Mouse (Mus musculus) frontal cortex, postnatal 25 days (tissue): ENCODE results near the gene Gap43.
A peak's percentile ranks its signal among the peaks of the same experiment; 100 is the strongest.
"Not testable (repeated sequence)": the region's sequence is repeated elsewhere in the genome, so short reads cannot be mapped to it uniquely, and the experiment has no call there.

Source experiments
- DNase-seq, 2 experiments: peaks; one replicate each; pipeline ENCODE4 v3.0.0; 2022; ENCODE audit warnings: low spot score in 2 of 2

Gap43 gene

DNA sequence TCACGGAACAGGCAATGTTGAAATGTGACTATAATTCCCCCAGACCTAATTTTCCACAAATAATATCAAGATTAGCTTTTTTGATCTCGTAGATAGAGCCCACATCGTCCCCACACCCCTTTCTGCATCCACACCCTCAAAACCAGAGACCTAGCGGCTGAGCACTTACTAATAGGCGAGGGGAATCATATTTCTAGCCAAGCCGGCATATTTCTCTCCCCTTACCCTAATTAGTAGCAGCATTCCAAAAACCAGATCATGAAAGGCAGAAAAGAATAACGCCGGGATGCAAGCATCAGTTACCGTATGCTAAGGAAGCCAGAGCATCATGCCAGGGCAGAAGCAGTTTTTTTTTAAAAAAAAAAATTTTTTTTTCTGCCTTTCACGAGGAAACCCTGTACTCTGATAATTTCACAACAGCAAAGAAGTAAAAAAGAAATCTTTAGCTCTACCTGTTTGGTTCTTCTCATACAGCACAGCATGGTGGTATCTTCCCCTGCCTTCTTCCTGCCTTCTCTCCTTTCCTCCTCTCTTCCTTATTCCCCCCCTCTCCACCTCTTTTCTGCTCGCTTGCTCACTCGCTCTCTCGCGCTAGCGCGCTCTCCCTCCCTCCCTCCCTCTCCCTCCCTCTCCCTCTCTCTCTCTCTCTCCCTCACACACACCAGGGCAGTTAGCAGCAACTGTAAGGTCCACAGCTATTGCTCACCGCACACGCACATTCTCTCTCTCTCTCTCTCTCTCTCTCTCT is at the start of gene Gap43:
Gap43 (minus strand) TSS at position 631 of the 748 bp plus-strand sequence.
- DNase-seq, result no peak

DNA sequence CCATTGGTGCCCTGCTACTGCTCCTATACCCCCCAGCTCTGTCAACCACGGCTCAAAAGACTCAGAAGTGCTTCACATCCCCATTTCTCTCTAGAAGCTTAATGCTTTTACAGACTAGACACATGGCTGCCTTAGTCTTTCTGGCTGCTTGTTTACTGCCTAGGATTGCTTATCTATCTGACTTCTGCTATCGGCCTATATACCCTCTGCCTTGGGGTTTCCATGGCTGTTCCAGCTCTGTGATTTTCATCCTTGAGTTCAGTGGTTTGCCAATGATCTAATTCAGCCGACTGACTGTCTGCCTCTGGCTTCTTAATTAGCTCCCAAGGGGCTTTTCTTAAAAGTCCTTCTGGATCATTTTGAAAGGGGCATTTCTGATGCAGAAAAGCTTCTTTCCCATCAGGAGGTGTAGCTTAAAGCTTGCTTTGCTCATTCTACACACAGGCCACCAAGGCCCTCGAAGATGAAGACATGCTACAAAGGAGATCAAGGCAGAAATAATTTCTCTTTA is 40.9 kb upstream of the Gap43 start:
- DNase-seq, result no peak

DNA sequence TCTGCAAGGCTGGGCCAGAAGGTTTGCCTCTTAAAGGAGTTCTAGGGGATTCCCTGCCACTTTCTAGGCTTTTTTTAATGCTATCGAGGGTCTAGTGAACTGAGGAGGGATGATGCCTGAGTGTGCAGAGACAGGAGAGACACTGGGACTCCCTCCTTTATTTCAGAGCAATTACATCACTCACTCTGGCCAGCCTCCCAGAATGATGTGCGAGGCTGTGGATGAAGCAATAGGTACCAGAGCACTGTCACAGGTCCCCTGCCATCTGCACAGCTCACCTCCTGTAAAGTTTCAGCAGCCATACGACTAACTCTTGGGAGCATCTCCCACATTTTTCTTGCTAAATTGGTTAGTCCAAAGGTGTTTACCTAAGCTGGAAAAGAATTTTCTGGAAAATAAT is 40.2 kb upstream of the Gap43 start:
- DNase-seq, result no peak

DNA sequence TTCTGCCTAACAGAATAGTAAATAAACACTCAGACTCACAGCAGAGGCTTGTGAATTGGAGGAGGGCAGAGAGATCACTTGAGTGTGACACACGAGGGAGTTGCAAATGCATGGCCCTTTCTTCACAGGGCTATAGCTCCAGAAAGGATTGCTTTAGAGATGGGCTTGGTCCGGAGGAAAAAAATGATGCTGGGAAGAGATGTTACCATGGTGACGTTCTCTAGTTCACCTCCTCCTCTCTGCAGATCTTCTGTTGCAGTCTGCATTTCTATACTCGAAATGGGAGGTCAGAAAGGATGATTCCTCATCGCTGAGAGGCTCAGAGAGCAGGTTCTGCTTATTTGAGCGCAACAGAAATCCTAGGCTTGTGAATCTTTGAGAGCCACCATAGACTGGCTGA is 29.7 kb upstream of the Gap43 start:
- peak in 1 of 2 experiments; percentile 11 for DNase-seq

DNA sequence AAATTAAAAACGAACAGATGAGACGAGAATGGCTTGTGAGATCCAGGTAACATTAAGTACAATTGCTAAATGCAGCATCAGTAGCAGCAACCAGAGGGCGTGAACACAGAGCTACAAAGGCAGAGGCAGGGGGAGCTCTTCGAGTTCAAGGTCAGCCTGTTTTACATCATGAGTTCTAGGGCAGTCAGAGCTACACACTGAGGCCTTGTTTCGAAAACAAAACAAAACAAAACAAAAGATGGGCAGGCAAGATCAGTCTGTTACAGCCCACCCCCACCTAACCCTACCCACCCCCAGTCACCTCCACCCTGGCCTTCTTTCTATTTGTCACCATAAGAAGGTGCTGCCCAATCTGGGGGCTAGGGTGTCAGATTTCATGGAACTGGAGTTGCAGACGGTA is 28.9 kb upstream of the Gap43 start:
- DNase-seq, result no peak

DNA sequence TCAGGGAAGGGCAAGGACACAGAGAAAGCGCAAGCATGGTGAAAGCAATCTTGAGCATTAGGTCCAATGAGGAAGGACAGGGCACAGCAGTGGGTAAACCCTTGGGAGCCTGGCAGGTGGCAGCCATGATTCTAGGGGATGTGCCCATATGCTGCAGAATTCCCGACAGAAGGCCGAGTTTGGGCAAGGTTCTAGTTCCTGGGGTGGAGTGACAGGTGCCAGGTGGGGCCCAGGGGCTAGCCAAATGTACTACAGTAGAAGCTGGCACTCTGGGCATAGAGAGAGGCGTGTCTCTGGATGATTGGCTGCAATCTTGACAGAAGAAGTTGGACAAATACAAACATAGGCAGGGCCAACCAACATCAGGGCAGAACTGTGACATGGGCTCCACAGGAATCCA is 19.6 kb upstream of the Gap43 start:
- DNase-seq, result no peak

DNA sequence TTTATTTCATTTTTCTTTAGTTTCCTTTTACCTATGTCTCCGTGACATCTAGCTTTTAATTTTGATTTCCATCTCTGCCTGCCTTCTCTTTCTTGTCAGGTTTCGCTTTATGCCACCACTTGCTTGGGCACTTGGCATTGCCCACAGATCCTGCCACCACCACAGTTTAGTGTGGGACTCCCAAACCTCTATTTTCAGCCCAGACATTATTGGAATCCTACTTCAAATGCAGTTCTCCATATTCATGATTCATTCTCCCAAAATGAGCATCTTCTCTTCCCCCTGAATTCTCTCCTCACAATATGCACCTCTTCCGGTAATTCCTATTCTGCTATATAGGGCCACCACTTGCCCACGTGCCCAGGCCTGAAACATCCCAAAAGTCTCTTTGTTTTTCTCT is 17.6 kb upstream of the Gap43 start:
- no peak for DNase-seq

DNA sequence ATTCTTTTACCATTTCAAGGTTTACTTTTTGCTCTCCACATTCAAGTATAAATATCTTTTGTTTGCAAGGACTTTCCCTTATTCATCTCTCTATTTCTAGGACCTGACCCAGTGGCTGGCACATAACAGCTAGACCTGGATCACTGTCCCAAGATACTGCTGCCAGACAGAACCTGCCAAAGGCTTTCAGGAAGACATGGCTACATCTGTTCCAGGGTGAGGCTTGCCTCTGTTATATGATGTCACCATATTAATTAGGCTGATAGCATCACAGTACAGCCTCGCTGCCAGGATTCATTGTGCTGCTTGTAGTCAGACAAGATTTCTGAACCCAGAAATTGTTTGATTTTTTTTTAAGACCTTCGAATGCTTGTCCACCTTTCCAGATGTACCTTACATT is 9.6 kb upstream of the Gap43 start:
- DNase-seq, result no peak

DNA sequence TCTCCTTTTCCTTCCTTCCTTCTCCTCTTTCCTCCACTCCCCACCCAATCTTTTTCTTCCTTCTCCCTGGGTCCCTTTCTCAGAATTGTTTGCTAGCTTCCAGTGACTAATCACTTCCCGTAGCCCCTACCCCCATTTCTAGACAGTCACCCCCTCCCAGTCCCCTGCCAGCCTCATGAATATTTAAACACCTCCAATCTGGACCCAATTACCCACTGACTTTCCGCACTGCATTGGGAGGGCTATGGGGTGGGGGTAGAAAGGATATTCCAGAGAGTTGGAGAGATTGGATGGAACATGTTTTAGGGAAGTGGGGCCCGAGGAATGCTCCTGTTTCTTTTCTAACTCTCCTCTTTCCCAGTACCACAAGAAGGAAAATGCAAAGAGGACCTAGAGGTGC is 414 bp upstream of the Gap43 start:
- not testable (repeated sequence) for DNase-seq

DNA sequence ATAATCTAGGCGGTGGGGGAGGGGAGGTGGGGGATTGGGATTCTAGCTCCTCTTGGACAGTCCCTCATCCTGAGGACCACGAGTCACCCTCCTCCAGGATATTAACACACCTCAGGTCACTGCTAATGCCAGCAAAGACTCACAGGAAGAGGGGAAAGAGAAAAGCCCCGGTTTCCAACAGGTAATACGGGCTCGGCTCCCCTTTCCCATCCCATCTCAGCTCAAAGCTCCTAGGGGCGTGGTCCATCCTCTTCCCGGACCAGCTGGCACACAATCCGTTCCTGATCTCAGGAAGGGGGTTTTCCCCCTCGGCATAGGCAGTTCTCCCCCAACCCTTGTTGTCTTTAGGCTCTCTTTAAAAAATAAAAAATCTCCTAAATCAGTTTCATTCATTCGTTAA is 939 bp downstream of the Gap43 start:
- no peak for DNase-seq

DNA sequence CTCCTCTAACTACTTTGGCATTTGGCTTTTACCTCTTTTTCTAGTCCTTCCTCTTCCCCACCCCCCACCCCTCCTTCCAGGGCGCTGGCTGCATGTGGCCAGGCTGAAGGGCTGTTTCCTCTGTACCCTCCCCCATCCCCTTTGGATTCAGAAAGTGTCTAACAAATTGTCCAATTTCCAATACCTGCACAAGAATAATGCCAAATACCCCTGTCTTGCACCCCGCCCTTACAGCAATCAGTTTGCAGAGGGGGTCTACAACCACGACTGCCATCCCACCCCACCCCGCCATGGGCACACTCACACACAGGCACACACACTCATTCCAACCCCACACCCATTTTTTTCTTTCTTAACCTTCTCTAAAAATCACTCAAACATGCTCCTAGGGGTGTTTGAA is 1.5 kb downstream of the Gap43 start:
- DNase-seq, result no peak

DNA sequence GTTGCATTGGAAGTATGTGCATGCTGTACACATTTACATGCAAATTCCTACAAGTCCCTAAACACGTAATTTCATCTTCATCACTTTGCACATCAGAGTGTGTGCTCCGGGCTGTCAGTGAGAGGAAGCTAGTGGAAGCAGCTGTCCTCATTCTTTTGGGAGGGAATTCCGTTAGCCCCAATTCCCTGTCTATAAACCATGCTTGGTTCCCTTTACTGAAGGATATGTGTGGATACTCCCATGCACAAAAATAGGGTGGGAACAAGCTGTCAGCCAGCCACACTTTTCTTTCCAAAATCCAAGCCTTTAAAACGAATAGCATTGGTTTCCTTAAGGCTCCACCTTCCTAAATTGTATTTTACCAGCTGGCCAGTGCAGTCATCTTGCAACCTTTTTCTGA is 2.1 kb downstream of the Gap43 start:
- no peak for DNase-seq

DNA sequence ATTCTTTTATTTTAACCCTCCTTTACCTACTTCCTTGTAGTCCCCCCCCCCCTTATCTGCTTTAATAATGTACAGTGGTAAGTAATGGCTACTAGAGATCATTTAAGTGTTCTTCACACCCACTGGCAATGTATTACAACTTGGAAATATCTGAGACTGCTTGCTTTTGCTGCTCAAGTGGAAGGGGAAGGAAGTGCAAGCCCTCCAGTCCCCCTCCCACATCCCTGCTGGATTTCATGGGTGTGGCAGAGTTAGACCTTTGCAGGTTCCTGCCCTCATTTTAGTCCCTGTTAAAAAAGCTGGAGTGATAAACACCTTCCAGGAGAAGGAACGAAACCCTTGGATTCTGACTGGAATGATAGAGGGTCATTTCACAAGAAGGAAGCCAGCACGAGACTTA is 2.8 kb downstream of the Gap43 start:
- DNase-seq, result no peak

DNA sequence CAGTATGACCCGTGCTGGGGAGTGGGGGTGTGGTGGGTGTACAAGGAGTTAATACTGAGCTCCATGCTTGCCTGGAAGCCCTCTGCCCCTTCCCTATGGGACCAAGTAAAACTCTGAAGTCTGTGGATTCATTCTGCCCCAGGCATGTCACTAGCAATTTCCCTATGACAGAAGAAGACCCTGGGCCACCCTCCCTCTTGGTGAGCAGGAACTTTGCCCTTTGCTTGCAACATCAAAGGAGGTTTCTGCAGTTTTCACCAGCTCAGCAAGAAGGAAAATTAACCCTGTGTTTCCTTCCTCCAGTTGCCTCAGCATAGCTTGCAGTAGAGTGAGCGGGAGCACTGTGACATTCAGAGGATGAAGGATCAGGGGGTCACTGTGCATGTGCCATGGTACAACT is 3.8 kb downstream of the Gap43 start:
- no peak for DNase-seq

DNA sequence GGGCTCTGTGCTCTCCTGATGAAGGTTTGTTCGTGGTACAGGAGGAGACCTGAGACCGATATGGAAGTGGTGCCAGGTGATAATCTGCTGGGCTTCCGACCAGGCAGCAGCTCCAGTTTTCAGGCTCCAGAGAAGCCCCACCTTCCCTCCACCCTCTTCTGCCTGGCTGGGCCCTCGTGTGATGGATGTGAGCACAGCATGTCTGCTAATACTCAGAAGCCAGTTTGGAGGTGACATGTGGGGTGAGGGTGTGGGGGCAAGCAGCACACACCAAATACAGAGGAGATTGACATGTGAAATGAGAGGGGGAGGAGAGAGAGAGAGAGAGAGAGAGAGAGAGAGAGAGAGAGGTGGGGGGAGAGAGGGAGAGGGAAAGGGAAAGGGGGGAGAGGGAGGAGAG is 8.1 kb downstream of the Gap43 start:
- no peak for DNase-seq

DNA sequence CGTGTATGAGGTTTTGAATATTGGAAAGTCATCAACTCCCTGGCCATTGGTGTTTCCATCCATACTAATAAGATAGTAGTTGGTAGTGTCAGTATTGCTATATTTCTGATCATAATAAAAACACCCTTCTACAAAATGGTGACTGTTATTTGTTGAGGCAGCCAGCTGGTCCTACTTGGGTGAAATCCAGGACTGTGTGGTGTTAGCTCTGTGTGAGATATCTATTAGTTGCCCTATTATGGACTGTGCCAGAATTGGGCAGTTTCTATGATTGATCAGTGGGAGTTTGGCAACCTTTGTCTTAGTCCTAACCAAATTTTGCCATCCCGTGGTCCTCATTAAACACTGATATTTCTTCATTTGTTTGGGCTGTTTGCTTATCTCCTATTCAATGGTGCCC is 14.3 kb downstream of the Gap43 start:
- DNase-seq, result no peak

DNA sequence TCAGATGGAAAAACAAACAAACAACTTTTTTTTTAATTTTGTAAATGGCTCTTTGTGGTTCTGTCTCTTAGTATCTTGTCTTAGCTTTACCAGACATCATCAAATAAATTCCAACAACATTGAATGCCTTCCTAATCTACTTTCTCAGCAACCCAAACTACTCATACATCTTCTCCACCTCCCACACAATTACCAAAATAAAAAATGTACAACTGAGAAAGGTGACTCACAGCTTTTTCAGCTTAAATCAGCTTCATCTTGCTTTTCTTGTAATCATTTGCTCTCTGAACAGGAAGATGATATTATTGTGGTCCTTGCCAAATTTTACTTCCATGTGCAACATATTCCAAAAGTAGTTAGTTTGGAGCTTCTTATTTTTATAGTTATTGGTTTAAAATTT is 14.9 kb downstream of the Gap43 start:
- no peak for DNase-seq

DNA sequence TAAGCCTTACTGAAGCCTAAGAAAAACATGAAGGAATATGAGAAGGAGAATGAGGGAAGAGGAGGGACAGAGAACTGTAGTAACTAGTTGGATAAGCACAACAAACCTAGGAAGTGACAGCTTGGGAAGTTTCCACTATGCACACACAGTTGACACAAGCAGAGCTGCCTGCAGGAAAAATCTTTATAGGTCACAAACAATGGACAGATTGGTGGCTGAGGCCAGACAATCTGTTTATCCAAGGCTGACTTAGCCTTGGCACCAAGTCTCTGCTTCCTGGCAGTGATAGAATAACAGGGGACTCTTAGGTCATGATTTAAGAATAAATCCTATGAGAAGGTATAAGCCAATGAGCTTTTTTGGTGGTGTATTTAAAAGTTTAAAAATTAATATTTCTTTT is 20.6 kb downstream of the Gap43 start:
- no peak for DNase-seq

DNA sequence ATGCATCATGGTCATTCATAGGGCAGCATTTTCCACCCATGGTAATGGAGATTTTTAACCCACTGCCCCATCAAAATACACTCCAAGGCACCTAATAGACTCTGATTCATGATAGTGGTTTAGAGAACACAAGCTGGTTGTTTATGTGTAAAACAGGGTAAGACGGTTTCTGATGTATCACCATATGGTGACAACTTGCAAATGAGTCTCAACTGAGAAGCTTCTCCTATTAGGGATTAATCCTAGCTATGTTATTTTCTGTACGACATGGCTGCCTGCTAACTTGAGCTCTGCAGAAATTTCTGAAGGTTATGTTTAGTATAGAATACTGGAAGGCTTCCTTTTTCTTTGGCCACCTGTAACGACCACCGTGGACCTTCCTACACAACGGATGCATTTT is 21.1 kb downstream of the Gap43 start:
- no peak for DNase-seq

DNA sequence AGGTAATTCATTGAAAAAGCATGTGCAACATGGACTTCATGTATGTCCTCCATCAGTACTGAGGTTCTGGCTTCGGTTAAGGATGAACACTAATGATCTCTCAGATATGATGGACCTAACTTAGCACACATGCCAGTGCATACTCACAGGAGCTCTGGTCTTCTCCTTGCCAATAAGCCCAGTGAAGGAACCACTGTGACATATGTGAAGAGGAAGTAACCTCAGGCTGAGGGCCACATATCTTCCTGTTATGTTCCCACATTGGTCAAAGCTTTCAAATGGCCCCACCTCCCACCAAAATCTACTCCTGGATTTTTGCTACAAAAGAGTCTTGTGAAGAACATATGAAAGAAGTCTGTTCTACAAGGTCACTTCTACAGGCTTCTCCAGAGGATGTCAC is 28.3 kb downstream of the Gap43 start:
- DNase-seq, result no peak

DNA sequence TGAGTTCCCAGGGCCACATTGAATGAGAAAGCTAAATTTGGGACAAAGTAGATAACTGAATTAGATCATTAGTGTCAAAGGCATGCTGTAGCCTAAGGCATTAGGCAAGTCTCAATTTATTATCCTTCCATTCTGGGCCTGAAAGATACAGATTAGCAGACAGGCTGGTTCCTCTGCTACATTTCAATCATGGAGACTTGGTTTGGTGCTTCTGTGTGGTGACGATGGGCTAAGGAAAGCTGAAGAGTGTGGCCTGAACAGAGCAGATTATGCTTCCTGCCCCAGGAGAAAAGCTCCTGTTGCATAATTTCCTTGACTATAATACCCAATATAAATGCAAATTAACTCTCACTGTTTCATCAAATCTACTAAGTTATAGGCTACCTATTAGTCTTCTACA is 31.7 kb downstream of the Gap43 start:
- DNase-seq, result no peak

DNA sequence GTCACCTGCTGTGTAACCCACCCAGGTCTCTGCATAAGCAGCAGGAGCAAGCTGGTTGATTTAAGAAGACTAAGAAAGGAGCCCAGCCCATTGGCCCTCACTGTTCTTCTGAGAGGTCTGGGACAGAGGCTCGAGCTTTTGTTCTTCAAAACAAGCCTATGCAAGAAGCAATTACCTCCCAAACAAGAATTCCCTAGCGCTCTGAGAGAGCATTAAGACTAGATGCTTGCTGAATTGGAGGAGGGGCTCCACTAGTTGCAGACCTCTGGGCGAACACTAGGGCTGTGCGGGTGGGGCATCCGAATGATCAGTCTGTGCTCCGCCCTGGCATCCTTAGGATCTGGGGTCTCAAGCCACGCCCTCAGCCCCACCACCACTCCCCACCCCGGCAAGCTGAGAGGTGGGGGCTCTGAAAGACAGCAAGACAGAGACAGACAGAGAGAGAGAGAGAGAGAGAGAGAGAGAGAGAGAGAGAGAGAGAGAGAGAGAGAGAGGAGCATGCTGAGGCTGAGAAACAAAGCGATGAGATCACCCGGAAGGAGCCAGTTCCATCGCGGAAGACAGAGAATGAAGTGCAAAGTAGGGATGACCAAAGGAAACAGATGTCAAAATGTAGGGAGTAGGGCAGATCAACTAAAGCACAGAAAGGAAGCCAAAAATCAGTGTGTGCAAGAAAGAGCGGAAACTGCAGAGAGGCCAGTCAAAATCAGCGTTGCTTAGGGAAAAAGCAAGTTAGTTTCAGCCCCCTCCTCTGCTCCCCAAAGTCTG is 34.3 kb downstream of the Gap43 start:
- DNase-seq, result no peak

DNA sequence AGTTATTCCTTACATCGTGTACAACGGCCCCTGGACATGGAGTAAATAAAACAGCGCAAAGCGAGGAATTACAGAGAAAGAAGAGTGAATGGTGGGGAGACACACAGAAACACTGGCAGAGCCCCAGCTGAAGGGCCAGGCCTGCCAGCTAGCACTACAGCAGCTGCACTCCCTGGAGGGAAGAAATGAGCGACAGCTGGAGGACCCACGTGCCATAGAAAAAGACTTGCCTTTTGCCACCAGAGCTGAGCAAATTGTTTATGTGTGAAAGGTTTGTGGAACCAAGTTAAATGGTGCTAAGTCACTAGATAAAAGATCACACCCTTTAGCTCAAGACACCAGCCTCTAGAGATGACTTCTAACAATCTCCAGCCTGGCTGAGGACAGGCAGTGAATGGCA is 37.0 kb downstream of the Gap43 start:
- no peak for DNase-seq
